Mouse (Mus musculus): Measurements from ENCODE around the gene Zfp865. TPM values are rescaled to one million over a fixed set of nuclear protein-coding genes. Genes with fewer than 3 reads are reported as not detected.

Gene Zfp865
- polyA plus RNA-seq, 1 experiment from 2014 or later: 5.6 TPM

GRCm38 (mm10) chr7:5033818-5034217, 13.6 kb downstream of the Zfp865 start, which contains the start of gene 4632433K11Rik:
Gene 4632433K11Rik (plus strand): TSS chr7:5034118.
- DNase-seq (ENCODE audit: low spot score) (no peak), ATAC-seq (replicated peaks; ENCODE audit: low FRiP score, low read depth) (no peak)
- H3K9me3 ChIP-seq (replicated peaks; ENCODE audit: low read length): peaks cover 19% of the 10 kb centered on the region
- H3K9ac ChIP-seq (ENCODE audit: low read depth, low read length): no peak within 1 kb of the TSS
- H3K4me3 ChIP-seq (replicated peaks; ENCODE audit: low read depth, low read length): no peak within 1 kb of the TSS
- H3K4me1 ChIP-seq (replicated peaks; ENCODE audit: insufficient read depth, low read length): 0 out of 2 replicates have a peak, but pooled peaks cover 3% of the 10 kb centered on the region
- 94% methylated on average over 3 of the region's 3 CpGs for WGBS
- no peak within 1 kb of the TSS for H3K4me2 ChIP-seq (ENCODE audit: low read length)
- H3K27me3 ChIP-seq (ENCODE audit: insufficient read depth, low read length): no peaks in the 10 kb centered on the region
- peaks cover 66% of the 10 kb centered on the region for H3K36me3 ChIP-seq (ENCODE audit: insufficient read depth, low read length)
- TF ChIP-seq CTCF (IDR thresholded peaks at IDR 0.05; ENCODE audit: low read depth): no peak
- H3K27ac ChIP-seq: no peak within 1 kb of the TSS

- Histone ChIP-seq H3K36me3 (ENCODE audit: insufficient read depth, low read length) (peaks cover 49% of the 10 kb centered on the region), H3K9me3 (replicated peaks; ENCODE audit: low read length) (peaks cover 10% of the 10 kb centered on the region), H3K9ac (ENCODE audit: low read depth, low read length) (no peak overlapping the region), H3K27ac (no peak overlapping the region), H3K4me1 (replicated peaks; ENCODE audit: insufficient read depth, low read length) (0 out of 2 replicates have a peak, but pooled peaks cover 3% of the 10 kb centered on the region), H3K4me2 (ENCODE audit: low read length) (no peak overlapping the region), H3K4me3 (replicated peaks; ENCODE audit: low read depth, low read length) (no peak overlapping the region), H3K27me3 (ENCODE audit: insufficient read depth, low read length) (no peaks in the 10 kb centered on the region)
- WGBS: 96% methylated on average over 17 of the region's 17 CpGs
- no peak for DNase-seq (ENCODE audit: low spot score)
- TF ChIP-seq CTCF (IDR thresholded peaks at IDR 0.05; ENCODE audit: low read depth): no peak
- ATAC-seq (replicated peaks; ENCODE audit: low FRiP score, low read depth): no peak
Observed at GRCm38 (mm10) chr7:5035628-5036027, 15.5 kb downstream of the Zfp865 start.

- peaks cover 44% of the 10 kb centered on the region for H3K36me3 ChIP-seq (ENCODE audit: insufficient read depth, low read length)
- no peak for DNase-seq (ENCODE audit: low spot score)
Observed at GRCm38 (mm10) chr7:5036136-5036535, 16.0 kb downstream of the Zfp865 start.

GRCm38 (mm10) chr7:5037026-5037425, 16.9 kb downstream of the Zfp865 start:
- H3K9me3 ChIP-seq (replicated peaks; ENCODE audit: low read length): no peaks in the 10 kb centered on the region
- ATAC-seq (replicated peaks; ENCODE audit: low FRiP score, low read depth): no peak
- H3K4me3 ChIP-seq (replicated peaks; ENCODE audit: low read depth, low read length): no peak overlapping the region
- no peak overlapping the region for H3K4me2 ChIP-seq (ENCODE audit: low read length)
- no peaks in the 10 kb centered on the region for H3K27me3 ChIP-seq (ENCODE audit: insufficient read depth, low read length)
- no peak overlapping the region for H3K9ac ChIP-seq (ENCODE audit: low read depth, low read length)
- no peak for DNase-seq (ENCODE audit: low spot score)
- WGBS: 94% methylated on average over 7 of the region's 7 CpGs
- H3K36me3 ChIP-seq (ENCODE audit: insufficient read depth, low read length): peaks cover 35% of the 10 kb centered on the region
- H3K27ac ChIP-seq: no peak overlapping the region
- 0 out of 2 replicates have a peak, but pooled peaks cover 3% of the 10 kb centered on the region for H3K4me1 ChIP-seq (replicated peaks; ENCODE audit: insufficient read depth, low read length)
- no peak for TF ChIP-seq CTCF (IDR thresholded peaks at IDR 0.05; ENCODE audit: low read depth)

More at GRCm38 (mm10) chr7:5036136-5036535, 16.0 kb downstream of the Zfp865 start:
- 94% methylated on average over 9 of the region's 9 CpGs for WGBS
- peaks cover 5% of the 10 kb centered on the region for H3K9me3 ChIP-seq (replicated peaks; ENCODE audit: low read length)
- H3K9ac ChIP-seq (ENCODE audit: low read depth, low read length): no peak overlapping the region
- H3K27me3 ChIP-seq (ENCODE audit: insufficient read depth, low read length): no peaks in the 10 kb centered on the region
- no peak for TF ChIP-seq CTCF (IDR thresholded peaks at IDR 0.05; ENCODE audit: low read depth)
- H3K27ac ChIP-seq: no peak overlapping the region
- H3K4me1 ChIP-seq (replicated peaks; ENCODE audit: insufficient read depth, low read length): 0 out of 2 replicates have a peak, but pooled peaks cover 3% of the 10 kb centered on the region
- no peak overlapping the region for H3K4me3 ChIP-seq (replicated peaks; ENCODE audit: low read depth, low read length)
- H3K4me2 ChIP-seq (ENCODE audit: low read length): no peak overlapping the region
- ATAC-seq (replicated peaks; ENCODE audit: low FRiP score, low read depth): no peak

DNA sequence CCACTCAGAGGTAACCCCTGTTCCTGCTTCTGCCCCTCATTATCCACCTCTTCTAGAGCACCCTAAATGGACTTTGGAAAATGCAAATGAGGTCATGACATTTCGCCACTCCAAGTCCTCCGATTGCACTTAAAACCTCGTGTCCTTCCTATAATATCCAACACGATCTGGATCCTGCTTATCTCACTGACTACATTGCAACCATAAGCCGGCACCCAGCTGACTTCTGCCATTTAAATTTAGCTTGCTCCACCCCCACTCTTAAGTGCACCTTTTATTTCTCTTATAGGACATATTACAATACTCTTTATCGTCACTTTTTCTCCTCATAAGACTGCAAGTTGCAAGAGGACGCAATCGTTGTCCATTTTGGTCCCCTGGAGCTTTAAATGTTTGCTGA, 17.3 kb downstream of the Zfp865 start:
- 88% methylated on average over 8 of the region's 8 CpGs for WGBS
- peaks cover 30% of the 10 kb centered on the region for H3K36me3 ChIP-seq (ENCODE audit: insufficient read depth, low read length)
- H3K4me3 ChIP-seq (replicated peaks; ENCODE audit: low read depth, low read length): peak overlapping the region; percentile 69
- H3K4me2 ChIP-seq (ENCODE audit: low read length): peak overlapping the region; percentile 60
- no peaks in the 10 kb centered on the region for H3K9me3 ChIP-seq (replicated peaks; ENCODE audit: low read length)
- no peaks in the 10 kb centered on the region for H3K27me3 ChIP-seq (ENCODE audit: insufficient read depth, low read length)
- H3K4me1 ChIP-seq (replicated peaks; ENCODE audit: insufficient read depth, low read length): 0 out of 2 replicates have a peak, but pooled peaks cover 3% of the 10 kb centered on the region
- H3K27ac ChIP-seq: peak overlapping the region; percentile 99; the same call in 1 of the 2 replicates
- TF ChIP-seq CTCF (IDR thresholded peaks at IDR 0.05; ENCODE audit: low read depth): no peak
- ATAC-seq (replicated peaks; ENCODE audit: low FRiP score, low read depth) (no peak), DNase-seq (ENCODE audit: low spot score) (no peak)
- H3K9ac ChIP-seq (ENCODE audit: low read depth, low read length): peak overlapping the region; percentile 92; the same call in 1 of the 2 replicates

DNA sequence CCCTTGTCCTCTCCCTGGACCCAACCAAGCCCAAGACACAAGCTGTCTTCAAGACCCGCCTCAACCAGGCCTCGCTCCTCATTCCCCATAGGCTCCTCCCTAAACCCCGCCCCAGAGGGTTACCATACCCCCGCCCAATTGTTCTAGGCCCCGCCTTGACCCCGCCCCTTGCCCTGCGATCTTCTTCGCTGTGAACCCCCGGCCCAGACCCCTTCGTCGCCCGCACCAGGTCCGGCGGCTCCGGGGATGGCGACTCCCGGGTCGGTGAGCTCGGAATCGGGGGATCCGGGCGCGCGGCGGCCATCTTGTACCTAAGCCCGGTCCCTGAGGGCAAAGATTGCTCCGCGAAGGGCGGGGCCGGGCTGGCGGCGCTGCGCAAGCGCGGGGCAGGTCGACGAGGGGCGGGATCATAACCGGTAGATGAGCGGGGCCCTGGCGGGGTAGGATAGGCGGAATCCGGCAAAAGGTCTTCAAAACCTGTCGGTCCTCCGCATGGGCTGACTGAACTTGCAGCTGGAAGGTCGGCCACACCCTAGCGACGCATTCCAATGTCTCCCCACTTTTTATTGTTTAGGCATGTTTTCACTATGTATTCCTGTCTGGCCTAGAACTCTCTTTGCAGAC, 18.0 kb downstream of the Zfp865 start, which contains the start of gene Zfp784:
Zfp784 (minus strand) TSS at position 338 of the 624 bp plus-strand sequence.
- H3K4me2 ChIP-seq (ENCODE audit: low read length): peak within 1 kb of the TSS; percentile 60
- under 1% methylated on average over 48 of the region's 48 CpGs for WGBS
- H3K4me1 ChIP-seq (replicated peaks; ENCODE audit: insufficient read depth, low read length): 0 out of 2 replicates have a peak, but pooled peaks cover 3% of the 10 kb centered on the region
- H3K9me3 ChIP-seq (replicated peaks; ENCODE audit: low read length): no peaks in the 10 kb centered on the region
- peak within 1 kb of the TSS; percentile 92 for H3K9ac ChIP-seq (ENCODE audit: low read depth, low read length)
- H3K27ac ChIP-seq: peak within 1 kb of the TSS; percentile 99
- DNase-seq (ENCODE audit: low spot score) (peak; percentile 95), ATAC-seq (replicated peaks; ENCODE audit: low FRiP score, low read depth) (peak; percentile 97)
- no peaks in the 10 kb centered on the region for H3K27me3 ChIP-seq (ENCODE audit: insufficient read depth, low read length)
- TF ChIP-seq CTCF (IDR thresholded peaks at IDR 0.05; ENCODE audit: low read depth): no peak
- H3K4me3 ChIP-seq (replicated peaks; ENCODE audit: low read depth, low read length): peak within 1 kb of the TSS; percentile 69
- peaks cover 23% of the 10 kb centered on the region for H3K36me3 ChIP-seq (ENCODE audit: insufficient read depth, low read length)

All from kidney, postnatal 0 days (tissue).